Mouse (Mus musculus) cerebral cortex, adult 2 months (tissue): ENCODE measurements around the gene Cpa4.

ENCODE experiments used
- WGBS: fragments of 180-500 bp; shearing (Covaris S2); methylation state at CpG from one replicate; pipeline ENCODE4 v1.1.7; 2018; 5-methylcytosine and 5-hydroxymethylcytosine counted together

The Cpa4 gene

GRCm38 (mm10) chr6:30594364-30594763 lies 26.2 kb downstream of the Cpa4 start:
- 87% methylated on average over 7 of the region's 7 CpGs for WGBS

GRCm38 (mm10) chr6:30596230-30596898 lies 28.2 kb downstream of the Cpa4 start:
- WGBS = 81% methylated on average over 8 of the region's 8 CpGs

GRCm38 (mm10) chr6:30600033-30600432 lies 31.9 kb downstream of the Cpa4 start:
- 86% methylated on average over 3 of the region's 3 CpGs for WGBS

- WGBS = 88% methylated on average over 1 of the region's 1 CpGs
Measured at GRCm38 (mm10) chr6:30600995-30601394, 32.8 kb downstream of the Cpa4 start.

GRCm38 (mm10) chr6:30604342-30604867 lies 36.2 kb downstream of the Cpa4 start:
- WGBS = 91% methylated on average over 7 of the region's 7 CpGs

- 95% methylated on average over 4 of the region's 4 CpGs for WGBS
Measured at GRCm38 (mm10) chr6:30605111-30605510, 36.9 kb downstream of the Cpa4 start.

GRCm38 (mm10) chr6:30605672-30606071 lies 37.5 kb downstream of the Cpa4 start:
- WGBS = 87% methylated on average over 5 of the region's 5 CpGs

GRCm38 (mm10) chr6:30610710-30611109 lies 42.5 kb downstream of the Cpa4 start, which contains the start of gene Cpa5:
Gene Cpa5 (plus strand): TSS chr6:30611010.
- 97% methylated on average over 7 of the region's 7 CpGs for WGBS

GRCm38 (mm10) chr6:30611212-30611611 lies 43.0 kb downstream of the Cpa4 start:
- WGBS = 85% methylated on average over 5 of the region's 5 CpGs

- 65% methylated on average over 6 of the region's 6 CpGs for WGBS
Measured at GRCm38 (mm10) chr6:30614251-30614650, 46.1 kb downstream of the Cpa4 start.

- 67% methylated on average over 4 of the region's 4 CpGs for WGBS
Measured at GRCm38 (mm10) chr6:30615741-30616140, 47.6 kb downstream of the Cpa4 start.

GRCm38 (mm10) chr6:30616491-30616941 lies 48.3 kb downstream of the Cpa4 start:
- 43% methylated on average over 8 of the region's 8 CpGs for WGBS

GRCm38 (mm10) chr6:30617020-30617958 lies 49.1 kb downstream of the Cpa4 start:
- 27% methylated on average over 13 of the region's 13 CpGs for WGBS

GRCm38 (mm10) chr6:30617959-30618590 lies 49.9 kb downstream of the Cpa4 start:
- WGBS = 22% methylated on average over 18 of the region's 18 CpGs

- 72% methylated on average over 6 of the region's 6 CpGs for WGBS
Measured at GRCm38 (mm10) chr6:30618735-30619134, 50.6 kb downstream of the Cpa4 start.

GRCm38 (mm10) chr6:30619606-30620005 lies 51.4 kb downstream of the Cpa4 start:
- WGBS = 85% methylated on average over 5 of the region's 5 CpGs

- 81% methylated on average over 4 of the region's 4 CpGs for WGBS
Measured at GRCm38 (mm10) chr6:30620591-30620990, 52.4 kb downstream of the Cpa4 start.

GRCm38 (mm10) chr6:30620994-30621393 lies 52.8 kb downstream of the Cpa4 start:
- WGBS = 92% methylated on average over 6 of the region's 6 CpGs

- WGBS = 80% methylated on average over 4 of the region's 4 CpGs
Measured at GRCm38 (mm10) chr6:30621986-30622389, 53.8 kb downstream of the Cpa4 start.

GRCm38 (mm10) chr6:30624763-30625162 lies 56.6 kb downstream of the Cpa4 start:
- whole genome bisulfite sequencing = 94% methylated on average over 9 of the region's 9 CpGs

- 66% methylated on average over 6 of the region's 6 CpGs for WGBS
Measured at GRCm38 (mm10) chr6:30628152-30628551, 60.0 kb downstream of the Cpa4 start.

- 95% methylated on average over 1 of the region's 1 CpGs for WGBS
Measured at GRCm38 (mm10) chr6:30629989-30630388, 61.8 kb downstream of the Cpa4 start.
